Mouse (Mus musculus) neural tube, postnatal 0 days (tissue): ENCODE data around the gene Gm19935. TPM values are rescaled to one million over a fixed set of nuclear protein-coding genes. Genes with fewer than 3 reads are reported as not detected.

Experiments used
- microRNA-seq: library from miRNA; unstranded; fragments of <30 nt; microRNA quantifications from one replicate; pipeline ENCODE4, GENCODE M21; 2016
- polyA plus RNA-seq: library from polyadenylated mRNA; unstranded; fragments of >200 nt; fragmentation: Nextera tagmentation; extraction: Ambion mirVana; gene quantifications from 2 replicates; pipeline ENCODE4 v1.2.1, GENCODE M21; 2015

Gm19935 gene
- 6.2 and 6.7 TPM in 2 replicates for polyA plus RNA-seq

GRCm38 (mm10) chr8:90817293-90817692 lies at the start of gene Gm19935:
Gene Gm19935 (minus strand): TSS chr8:90817393.

DNA sequence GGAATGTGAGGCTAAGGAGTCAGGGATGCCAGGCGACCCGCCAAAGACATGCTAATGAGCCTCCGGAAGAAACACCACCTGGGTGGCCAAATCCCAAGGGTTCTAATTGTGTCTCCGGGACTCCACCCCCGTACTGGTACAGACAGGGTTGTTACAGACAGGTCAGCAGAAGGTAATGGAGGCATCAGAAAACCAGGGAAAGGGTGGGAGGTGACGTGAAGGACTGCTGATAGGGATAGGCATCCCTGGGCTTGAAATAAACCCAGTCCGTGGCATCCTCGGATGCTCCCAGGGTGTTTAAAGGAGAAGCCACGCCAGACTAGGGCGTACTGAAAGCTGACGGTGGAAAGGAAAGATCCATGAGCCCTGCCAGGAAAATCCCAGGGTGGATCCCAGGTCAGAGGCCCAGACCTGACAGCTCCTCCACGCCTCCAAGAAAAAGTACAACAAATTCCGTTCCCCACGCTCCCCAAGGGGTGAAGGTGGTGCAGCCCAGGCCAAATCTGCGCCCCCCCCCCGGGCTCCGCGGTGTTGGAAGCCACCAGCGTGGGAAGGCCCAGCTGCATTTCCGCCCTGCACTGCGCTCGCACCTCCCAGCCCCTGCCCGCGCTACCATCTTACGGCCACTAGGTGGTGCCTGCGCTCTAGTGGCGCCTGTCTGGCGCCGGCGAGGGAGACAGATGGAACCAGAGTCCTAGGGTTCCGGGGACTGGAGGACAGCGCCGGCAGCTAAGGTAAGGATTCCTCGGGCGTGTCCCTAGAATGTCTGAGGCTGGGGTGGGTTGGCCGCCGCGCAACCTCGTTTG lies 11.2 kb upstream of the Gm19935 start, which contains the start of gene Chd9:
Gene Chd9 (plus strand): TSS at position 172 of the 806 bp plus-strand sequence.

Small RNA genes lying within 50 kb of the gene (microRNA-seq; reads per million reads assigned to microRNA genes)
- not detected for gene Gm44382

Other genes with a start within 250 kb of the Gm19935 start
- gene Chd9, start 11.0 kb upstream of the Gm19935 start, polyA plus RNA-seq, result 92.6 and 95.5 TPM in 2 replicates